Mouse (Mus musculus) macrophage (primary cell): Measurements from ENCODE around the gene Ak6. TPM values are rescaled to one million over a fixed set of nuclear protein-coding genes. Genes with fewer than 3 reads are reported as not detected.

Experiments
- H3K27ac ChIP-seq: fragments of 350-480 bp; formaldehyde crosslinking; 2 replicates; pipeline ENCODE4 v1.9.0; 2021
- H3K36me3 ChIP-seq: fragments of 350-480 bp; formaldehyde crosslinking; 2 replicates; pipeline ENCODE4 v1.9.0; 2021; ENCODE audit errors: inconsistent target
- H3K4me3 ChIP-seq: fragments of 350-480 bp; formaldehyde crosslinking; 2 replicates; pipeline ENCODE4 v1.9.0; 2021; ENCODE audit errors: inconsistent target
- H3K79me2 ChIP-seq: fragments of 350-480 bp; formaldehyde crosslinking; 2 replicates; pipeline ENCODE4 v1.9.0; 2021; ENCODE audit errors: inconsistent target
- WGBS: methylation state at CpG from one replicate; pipeline ENCODE4 v1.1.7; 2026; ENCODE audit warnings: inconsistent platforms; ENCODE audit not compliant: missing documents; 5-methylcytosine and 5-hydroxymethylcytosine counted together
- polyA plus RNA-seq: library from polyadenylated mRNA; stranded (reverse); fragments of 250-400 nt; gene quantifications from 3 replicates; pipeline ENCODE4 v1.2.4, GENCODE M21; 2018; ENCODE audit warnings: inconsistent platforms
- total RNA-seq, 78 experiments: library from RNA; depleted of rRNA; stranded (reverse); fragments of 250-400 nt; gene quantifications; 1 replicate in 9 of 78; 2 replicates in 24 of 78; 3 replicates in 43 of 78; 4 replicates in 2 of 78; pipeline ENCODE4 v1.2.4; 2018; ENCODE audit warnings: inconsistent platforms in 56 of 78

Ak6 gene
- total RNA-seq (2018; cell fraction: chromatin; rRNA removed), result 10 to 100 TPM in 20 of 26 experiments, 1 to 10 TPM in 6; 6.1 to 35.7 (median 17.9) TPM
- 100 to 1,000 TPM in 3 of 26 experiments, 10 to 100 TPM in 23; 72.7 to 110 (median 85.0) TPM for total RNA-seq (2018; cell fraction: cytosol; rRNA removed)
- 10 to 100 TPM; 11.9 to 58.2 (median 31.1) TPM for total RNA-seq (2018; cell fraction: nucleus; rRNA removed)
- polyA plus RNA-seq, result 94.8 to 163 TPM (median 124 TPM) in 3 replicates

GRCm38 (mm10) chr13:100650550-100651438, at the start of gene Ak6, which contains the start of gene Rad17:
Ak6 (plus strand) TSS chr13:100650979.
Rad17 (minus strand) TSS chr13:100651051.
- 0 out of 2 replicates have a peak, but pooled peaks cover 1% of the 10 kb centered on the region for H3K36me3 ChIP-seq
- peak within 1 kb of the TSS; percentile 99 for H3K4me3 ChIP-seq
- H3K27ac ChIP-seq, result peak within 1 kb of the TSS; percentile 70
- H3K79me2 ChIP-seq, result peaks cover 74% of the 10 kb centered on the region
- WGBS, result under 1% methylated on average over 72 of the region's 73 CpGs

GRCm38 (mm10) chr13:100601034-100601433, 49.7 kb upstream of the Ak6 start:
- Histone ChIP-seq H3K36me3 (no peaks in the 10 kb centered on the region), H3K79me2 (no peaks in the 10 kb centered on the region), H3K27ac (no peak overlapping the region), H3K4me3 (no peak overlapping the region)
- 77% methylated on average over 8 of the region's 8 CpGs for WGBS

- no peaks in the 10 kb centered on the region for H3K79me2 ChIP-seq
- H3K27ac ChIP-seq, result 0 out of 2 replicates have a peak overlapping the region, but pooled peaks have one; percentile 12
- no peak overlapping the region for H3K4me3 ChIP-seq
- 73% methylated on average over 5 of the region's 5 CpGs for WGBS
- no peaks in the 10 kb centered on the region for H3K36me3 ChIP-seq
These were observed 48.4 kb upstream of the Ak6 start for GRCm38 (mm10) chr13:100602239-100602902.

GRCm38 (mm10) chr13:100603031-100603737, 47.6 kb upstream of the Ak6 start:
- H3K27ac ChIP-seq, result no peak overlapping the region
- no peak overlapping the region for H3K4me3 ChIP-seq
- H3K36me3 ChIP-seq, result no peaks in the 10 kb centered on the region
- WGBS, result 91% methylated on average over 10 of the region's 10 CpGs
- H3K79me2 ChIP-seq, result no peaks in the 10 kb centered on the region

- H3K27ac ChIP-seq, result no peak overlapping the region
- 98% methylated on average over 11 of the region's 11 CpGs for WGBS
These were observed 47.1 kb upstream of the Ak6 start for GRCm38 (mm10) chr13:100603738-100604095.

GRCm38 (mm10) chr13:100605845-100606244, 44.9 kb upstream of the Ak6 start:
- no peaks in the 10 kb centered on the region for H3K36me3 ChIP-seq
- H3K27ac ChIP-seq, result no peak overlapping the region
- no peaks in the 10 kb centered on the region for H3K79me2 ChIP-seq
- H3K4me3 ChIP-seq, result no peak overlapping the region
- WGBS, result 79% methylated on average over 1 of the region's 1 CpGs

More at GRCm38 (mm10) chr13:100603738-100604095, 47.1 kb upstream of the Ak6 start:
- Histone ChIP-seq H3K4me3 (no peak overlapping the region), H3K36me3 (no peaks in the 10 kb centered on the region), H3K79me2 (no peaks in the 10 kb centered on the region)

GRCm38 (mm10) chr13:100607756-100608155, 43.0 kb upstream of the Ak6 start:
- 93% methylated on average over 8 of the region's 8 CpGs for WGBS
- H3K4me3 ChIP-seq, result no peak overlapping the region
- H3K36me3 ChIP-seq, result no peaks in the 10 kb centered on the region

GRCm38 (mm10) chr13:100611266-100611665, 39.5 kb upstream of the Ak6 start:
- Histone ChIP-seq H3K4me3 (no peak overlapping the region), H3K36me3 (no peaks in the 10 kb centered on the region), H3K79me2 (no peaks in the 10 kb centered on the region), H3K27ac (no peak overlapping the region)
- WGBS, result 92% methylated on average over 13 of the region's 13 CpGs

More at GRCm38 (mm10) chr13:100607756-100608155, 43.0 kb upstream of the Ak6 start:
- Histone ChIP-seq H3K27ac (no peak overlapping the region), H3K79me2 (no peaks in the 10 kb centered on the region)

- no peaks in the 10 kb centered on the region for H3K79me2 ChIP-seq
- WGBS, result 92% methylated on average over 9 of the region's 10 CpGs
- H3K4me3 ChIP-seq, result no peak overlapping the region
- H3K36me3 ChIP-seq, result peaks cover 2% of the 10 kb centered on the region; the same call in 1 of the 2 replicates
- H3K27ac ChIP-seq, result no peak overlapping the region
These were observed 38.5 kb upstream of the Ak6 start for GRCm38 (mm10) chr13:100612251-100612650.

GRCm38 (mm10) chr13:100612903-100613302, 37.9 kb upstream of the Ak6 start:
- Histone ChIP-seq H3K27ac (no peak overlapping the region), H3K4me3 (no peak overlapping the region), H3K79me2 (no peaks in the 10 kb centered on the region), H3K36me3 (peaks cover 8% of the 10 kb centered on the region; the same call in 1 of the 2 replicates)
- WGBS, result 90% methylated on average over 2 of the region's 2 CpGs

GRCm38 (mm10) chr13:100616181-100617087, 34.3 kb upstream of the Ak6 start, which contains the start of gene Marveld2:
Marveld2 (minus strand) TSS chr13:100616971.
- WGBS, result 25% methylated on average over 71 of the region's 77 CpGs
- no peak within 1 kb of the TSS for H3K4me3 ChIP-seq
- no peaks in the 10 kb centered on the region for H3K79me2 ChIP-seq
- no peak within 1 kb of the TSS for H3K27ac ChIP-seq
- H3K36me3 ChIP-seq, result peaks cover 30% of the 10 kb centered on the region; the same call in 1 of the 2 replicates

GRCm38 (mm10) chr13:100617583-100617982, 33.2 kb upstream of the Ak6 start:
- no peak overlapping the region for H3K27ac ChIP-seq
- 93% methylated on average over 11 of the region's 13 CpGs for WGBS
- no peaks in the 10 kb centered on the region for H3K79me2 ChIP-seq
- H3K36me3 ChIP-seq, result peaks cover 41% of the 10 kb centered on the region
- H3K4me3 ChIP-seq, result no peak overlapping the region

- 98% methylated on average over 4 of the region's 4 CpGs for WGBS
- H3K36me3 ChIP-seq, result peaks cover 74% of the 10 kb centered on the region
These were observed 28.5 kb upstream of the Ak6 start for GRCm38 (mm10) chr13:100622241-100622640.

More at GRCm38 (mm10) chr13:100622241-100622640, 28.5 kb upstream of the Ak6 start:
- no peak overlapping the region for H3K4me3 ChIP-seq
- H3K79me2 ChIP-seq, result no peaks in the 10 kb centered on the region
- no peak overlapping the region for H3K27ac ChIP-seq
